Mouse (Mus musculus): ENCODE results near the gene Gm42372.
"Not testable (repeated sequence)": the region's sequence is repeated elsewhere in the genome, so short reads cannot be mapped to it uniquely, and the experiment has no call there.

The Gm42372 gene

GRCm38 (mm10) chr7:16982859-16983568, at the start of gene Gm42372:
TSS of gene Gm42372 (plus strand) at chr7:16983086.
- DNase-seq: peak; percentile 60 to 66

- no peak for DNase-seq
Observed at GRCm38 (mm10) chr7:16937312-16937711, 45.6 kb upstream of the Gm42372 start.

GRCm38 (mm10) chr7:16938117-16938791, 44.6 kb upstream of the Gm42372 start:
- no peak for DNase-seq

- peak in 1 of 2 experiments; percentile 38 for DNase-seq
Observed at GRCm38 (mm10) chr7:16940292-16940691, 42.6 kb upstream of the Gm42372 start.

- DNase-seq: no peak
Observed at GRCm38 (mm10) chr7:16942861-16943260, 40.0 kb upstream of the Gm42372 start.

- peak; percentile 79 to 90 for DNase-seq
Observed at GRCm38 (mm10) chr7:16944061-16944807, 38.7 kb upstream of the Gm42372 start, which contains the start of gene Pnmal2. TSS of gene Pnmal2 (plus strand) at chr7:16944682.

GRCm38 (mm10) chr7:16944808-16945315, 38.0 kb upstream of the Gm42372 start:
- no peak for DNase-seq

GRCm38 (mm10) chr7:16945419-16945818, 37.5 kb upstream of the Gm42372 start:
- no peak for DNase-seq

- DNase-seq: peak; percentile 21 to 41
Observed at GRCm38 (mm10) chr7:16946441-16947348, 36.2 kb upstream of the Gm42372 start.

GRCm38 (mm10) chr7:16947349-16947895, 35.5 kb upstream of the Gm42372 start:
- no peak for DNase-seq

- peak; percentile 57 to 82 for DNase-seq
Observed at GRCm38 (mm10) chr7:16947959-16948361, 34.9 kb upstream of the Gm42372 start.

- DNase-seq: no peak
Observed at GRCm38 (mm10) chr7:16948923-16949458, 33.9 kb upstream of the Gm42372 start.

- peak; percentile 74 to 84 for DNase-seq
Observed at GRCm38 (mm10) chr7:16949908-16950841, 32.7 kb upstream of the Gm42372 start.

- DNase-seq: peak; percentile 84 to 88
Observed at GRCm38 (mm10) chr7:16950861-16951635, 31.8 kb upstream of the Gm42372 start.

GRCm38 (mm10) chr7:16953776-16954175, 29.1 kb upstream of the Gm42372 start:
- DNase-seq: not testable (repeated sequence)

GRCm38 (mm10) chr7:16955712-16956111, 27.2 kb upstream of the Gm42372 start:
- no peak for DNase-seq

GRCm38 (mm10) chr7:16956410-16957265, 26.2 kb upstream of the Gm42372 start:
- DNase-seq: no peak

- no peak for DNase-seq
Observed at GRCm38 (mm10) chr7:16959539-16960187, 23.2 kb upstream of the Gm42372 start, which contains the start of gene Pnmal1. TSS of gene Pnmal1 (plus strand) at chr7:16959679.

Data from lung, postnatal 4 days (tissue).